Mouse (Mus musculus) embryo, embryonic 11 days (tissue): ENCODE results near the gene Usp5.
"Not testable (repeated sequence)": the region's sequence is repeated elsewhere in the genome, so short reads cannot be mapped to it uniquely, and the experiment has no call there.

Experiments used
- DNase-seq: peaks from one replicate; pipeline ENCODE4 v3.0.0-alpha.2; 2015

Gene Usp5

GRCm38 (mm10) chr6:124810566-124811402, 18.5 kb downstream of the Usp5 start:
- DNase-seq: not testable (repeated sequence)

GRCm38 (mm10) chr6:124809775-124810538, 19.3 kb downstream of the Usp5 start:
- DNase-seq: no peak

GRCm38 (mm10) chr6:124809052-124809774, 20.1 kb downstream of the Usp5 start:
- peak; percentile 92 for DNase-seq

GRCm38 (mm10) chr6:124808358-124809012, 20.8 kb downstream of the Usp5 start, which contains the start of gene Spsb2:
Gene Spsb2, plus strand, starts transcription at chr6:124808661.
- DNase-seq: peak; percentile 86

- DNase-seq: no peak
Observed at GRCm38 (mm10) chr6:124807986-124808357, 21.3 kb downstream of the Usp5 start.

GRCm38 (mm10) chr6:124807366-124807765, 21.9 kb downstream of the Usp5 start:
- DNase-seq: no peak

- DNase-seq: no peak
Observed at GRCm38 (mm10) chr6:124806446-124807140, 22.7 kb downstream of the Usp5 start.

DNA sequence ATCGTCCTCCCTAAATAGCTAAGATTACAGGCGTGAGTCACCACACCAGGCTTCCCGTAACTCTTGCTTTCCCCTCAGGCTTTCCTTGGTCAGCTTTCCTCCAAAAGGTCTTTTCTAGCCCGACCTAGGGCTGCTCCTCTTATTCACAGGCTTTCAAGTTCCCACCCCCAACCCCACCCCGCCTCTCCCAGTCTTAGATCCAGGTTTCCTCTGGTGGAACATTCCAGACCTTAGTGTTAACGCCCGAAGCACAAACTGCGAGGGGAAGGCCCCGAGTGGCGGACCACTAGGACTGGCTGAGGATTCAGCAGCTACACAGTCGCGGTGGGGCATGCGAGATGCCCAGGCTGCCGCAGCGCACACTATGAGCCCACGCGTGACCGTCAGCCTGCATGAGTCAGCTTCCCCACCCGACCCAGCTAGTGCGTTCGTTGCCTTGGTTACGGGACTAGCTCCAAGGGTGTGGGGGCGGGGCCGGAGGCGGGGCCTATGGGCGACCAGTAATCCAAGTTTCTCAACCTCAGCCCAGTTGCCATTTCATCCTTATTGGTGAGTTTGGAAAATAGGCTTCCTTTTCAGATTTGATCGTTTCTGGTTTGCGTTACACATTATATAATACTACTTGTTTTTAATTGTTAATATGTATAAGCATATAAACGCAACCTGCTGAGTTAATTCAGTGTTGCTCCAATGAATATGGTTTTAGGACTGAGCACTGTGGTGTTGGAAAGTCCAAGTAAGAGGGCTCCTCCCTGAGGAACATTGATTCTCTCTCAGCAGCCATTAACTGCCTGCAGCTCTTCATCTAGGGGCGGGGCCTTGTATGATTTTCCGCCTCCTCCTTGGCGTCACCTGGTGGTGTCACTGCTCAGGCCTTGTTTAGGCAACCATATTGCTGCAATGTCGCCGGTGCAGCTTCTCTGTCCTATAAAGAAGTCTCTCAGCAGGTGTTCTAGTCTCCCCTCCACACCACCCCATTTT, 23.7 kb downstream of the Usp5 start:
- DNase-seq: peak; percentile 97

DNA sequence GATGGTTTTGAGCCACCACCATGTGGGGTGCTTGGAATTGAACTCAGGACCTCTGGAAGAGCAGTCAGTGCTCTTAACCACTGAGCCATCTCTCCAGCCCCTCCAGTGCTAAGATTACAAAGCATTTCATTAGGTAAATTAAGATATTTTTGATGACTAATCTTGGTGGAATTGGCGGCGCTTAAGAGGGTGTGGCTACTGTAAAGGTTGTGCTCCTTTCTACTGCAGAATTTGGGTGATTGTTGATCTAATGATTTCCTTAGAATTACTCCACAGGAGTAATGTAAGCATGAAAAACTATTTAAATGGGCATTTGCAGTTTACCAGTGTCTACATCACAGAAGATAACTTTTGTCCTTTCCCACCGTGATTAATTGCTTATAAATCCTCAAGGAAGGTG, 24.9 kb downstream of the Usp5 start:
- DNase-seq: no peak

- not testable (repeated sequence) for DNase-seq
Observed at GRCm38 (mm10) chr6:124803691-124804090, 25.6 kb downstream of the Usp5 start.

- no peak for DNase-seq
Observed at GRCm38 (mm10) chr6:124803061-124803460, 26.2 kb downstream of the Usp5 start.

- DNase-seq: peak; percentile 30
Observed at GRCm38 (mm10) chr6:124802400-124802799, 26.9 kb downstream of the Usp5 start.

GRCm38 (mm10) chr6:124796200-124796599, 33.1 kb downstream of the Usp5 start:
- DNase-seq: no peak

- DNase-seq: no peak
Observed at GRCm38 (mm10) chr6:124795781-124796180, 33.5 kb downstream of the Usp5 start.

- DNase-seq: no peak
Observed at GRCm38 (mm10) chr6:124791911-124792310, 37.4 kb downstream of the Usp5 start.

DNA sequence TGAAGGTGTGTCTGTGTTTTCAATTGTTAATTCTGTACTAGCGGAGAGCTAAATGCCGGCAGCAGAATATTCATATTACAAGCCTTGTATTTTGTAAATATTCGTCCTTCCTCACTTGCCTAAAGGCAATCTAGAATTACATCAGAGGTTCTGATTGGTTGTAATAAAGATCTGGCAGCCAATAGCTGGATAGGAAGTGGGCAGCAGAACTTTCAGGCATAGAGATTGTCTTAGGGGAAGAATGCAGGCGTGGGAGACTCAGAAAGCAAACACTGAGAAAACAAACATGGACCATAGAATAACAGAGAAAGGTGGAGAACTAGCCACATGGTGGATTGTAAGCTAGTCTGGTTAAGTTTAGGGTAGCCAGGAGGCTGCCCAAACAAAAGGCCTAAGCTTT, 39.2 kb downstream of the Usp5 start:
- DNase-seq: no peak

GRCm38 (mm10) chr6:124789519-124789918, 39.8 kb downstream of the Usp5 start:
- no peak for DNase-seq

GRCm38 (mm10) chr6:124787722-124788121, 41.6 kb downstream of the Usp5 start:
- no peak for DNase-seq

DNA sequence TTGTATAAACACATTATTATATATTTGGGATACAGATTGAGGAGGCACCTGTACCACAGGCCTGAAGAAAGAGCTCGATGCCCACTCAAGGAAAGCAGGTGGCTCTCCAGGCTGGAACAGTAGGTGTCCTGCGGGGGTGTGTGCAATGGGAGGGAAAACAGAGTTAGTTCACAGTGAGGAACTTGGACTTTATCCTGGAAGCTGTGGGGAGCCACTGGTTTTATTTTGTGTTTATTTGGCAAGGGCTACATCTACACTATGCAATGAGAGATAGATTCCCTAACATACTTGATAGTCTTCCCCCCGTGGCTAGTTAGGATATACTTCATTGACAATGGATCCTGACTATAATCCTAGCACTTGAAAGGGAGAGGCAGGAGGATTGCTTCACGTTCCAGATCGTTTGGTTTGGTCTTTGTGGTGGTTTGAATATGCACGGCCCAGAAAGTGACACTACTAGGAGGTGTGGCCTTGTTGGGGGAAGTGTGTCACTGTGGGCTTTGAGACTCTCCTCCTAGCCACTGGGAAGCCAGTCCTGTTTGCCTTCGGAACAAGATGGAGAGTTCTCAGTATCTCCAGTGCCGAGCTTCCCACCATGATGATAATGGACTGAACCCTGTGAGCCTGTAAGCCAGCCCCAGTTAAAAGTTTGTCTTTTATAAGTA, 42.4 kb downstream of the Usp5 start:
- DNase-seq: no peak

- DNase-seq: peak; percentile 77
Observed at GRCm38 (mm10) chr6:124782436-124782835, 46.8 kb downstream of the Usp5 start.
